14 mouse cellular contexts compared by ENCODE assay signal in the genomic region with DNA sequence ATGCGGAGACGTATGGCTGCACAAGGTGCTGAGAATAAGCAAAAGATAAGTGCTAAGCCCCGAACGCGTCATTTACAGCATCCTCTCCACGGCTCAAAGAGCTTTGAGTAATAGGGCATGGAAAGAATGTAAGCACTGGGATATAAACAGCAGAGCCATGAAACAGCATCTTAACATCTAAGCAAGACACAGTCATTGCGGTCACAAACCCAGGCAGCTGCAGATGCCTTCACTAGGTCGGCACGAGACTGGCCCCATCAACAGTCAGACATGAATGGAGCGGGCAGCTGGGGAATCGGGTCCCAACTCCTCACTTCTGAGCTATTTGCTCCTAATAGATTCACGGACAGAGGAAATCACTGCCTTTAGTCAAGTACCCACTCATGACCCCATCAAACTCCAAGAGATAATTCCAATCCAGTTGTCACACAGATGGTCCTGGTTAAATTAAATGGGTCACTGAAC.
DNase-seq lines count a peak whose midpoint lies in the region; ATAC-seq and TF ChIP-seq lines count a peak whose summit lies in the region.
"Had no signal": no experiment of that assay in that cellular context is flagged by ENCODE, and none has a peak within 500 bp of the region (broad histone marks: within the 10 kb centered on the region; RNA-seq: fewer than 3 reads in every experiment).

No protein-coding gene starts in this region.

- peaks cover 5% of the 10 kb centered on the region; the same call in 1 of the 2 replicates for H3K4me1 ChIP-seq in forebrain, embryonic 14.5 days (ENCODE audit: control insufficient read depth, insufficient read depth, low read length)
- H3K4me1 ChIP-seq in forebrain, embryonic 10.5 days: peaks cover 13% of the 10 kb centered on the region
- no peaks in the 10 kb centered on the region for H3K4me1 ChIP-seq in midbrain, embryonic 11.5 days (ENCODE audit: control insufficient read depth, insufficient read depth, low read length)
- peaks cover 15% of the 10 kb centered on the region for H3K4me1 ChIP-seq in midbrain, embryonic 10.5 days
- H3K4me1 ChIP-seq in hindbrain, postnatal 0 days (ENCODE audit: insufficient read depth, low read length): peaks cover 6% of the 10 kb centered on the region; the same call in 1 of the 2 replicates
- H3K4me1 ChIP-seq: liver, embryonic 12.5 days had no signal

- no peaks in the 10 kb centered on the region for H3K36me3 ChIP-seq in forebrain, embryonic 14.5 days (ENCODE audit: control insufficient read depth, insufficient read depth, low read length)
- no peaks in the 10 kb centered on the region for H3K36me3 ChIP-seq in forebrain, embryonic 10.5 days (replicated peaks)
- H3K36me3 ChIP-seq in midbrain, embryonic 11.5 days (ENCODE audit: control insufficient read depth, insufficient read depth, low read length): no peaks in the 10 kb centered on the region
- H3K36me3 ChIP-seq in midbrain, embryonic 10.5 days: no peaks in the 10 kb centered on the region
- H3K36me3 ChIP-seq in hindbrain, postnatal 0 days (ENCODE audit: insufficient read depth, low read length): no peaks in the 10 kb centered on the region
- H3K36me3 ChIP-seq: forebrain, embryonic 15.5 days; liver, embryonic 12.5 days; neural tube, embryonic 12.5 days had no signal

- no peak overlapping the region for H3K9ac ChIP-seq in forebrain, embryonic 14.5 days (ENCODE audit: low read length)
- no peak overlapping the region for H3K9ac ChIP-seq in midbrain, embryonic 11.5 days (ENCODE audit: low read length)
- H3K9ac ChIP-seq in hindbrain, postnatal 0 days (replicated peaks; ENCODE audit: low read length): no peak overlapping the region
- H3K9ac ChIP-seq: forebrain, embryonic 15.5 days; liver, embryonic 12.5 days; neural tube, embryonic 12.5 days had no signal

- H3K4me3 ChIP-seq in forebrain, embryonic 14.5 days (ENCODE audit: low read depth, low read length): no peak overlapping the region
- no peak overlapping the region for H3K4me3 ChIP-seq in forebrain, embryonic 10.5 days
- no peak overlapping the region for H3K4me3 ChIP-seq in midbrain, embryonic 11.5 days (ENCODE audit: low read depth, low read length)
- no peak overlapping the region for H3K4me3 ChIP-seq in midbrain, embryonic 10.5 days
- no peak overlapping the region for H3K4me3 ChIP-seq in hindbrain, postnatal 0 days (ENCODE audit: low read length)
- H3K4me3 ChIP-seq: forebrain, embryonic 15.5 days; liver, embryonic 12.5 days; neural tube, embryonic 12.5 days had no signal

- peak overlapping the region; percentile 44; the same call in 1 of the 2 replicates for H3K27ac ChIP-seq in forebrain, embryonic 14.5 days (ENCODE audit: low read depth, low read length)
- H3K27ac ChIP-seq in forebrain, embryonic 10.5 days: no peak overlapping the region
- no peak overlapping the region for H3K27ac ChIP-seq in midbrain, embryonic 11.5 days (ENCODE audit: low read depth, low read length)
- H3K27ac ChIP-seq in midbrain, embryonic 10.5 days (replicated peaks): no peak overlapping the region
- no peak overlapping the region for H3K27ac ChIP-seq in hindbrain, postnatal 0 days
- H3K27ac ChIP-seq: liver, embryonic 12.5 days; macrophage; neural tube, embryonic 12.5 days had no signal

- ATAC-seq in forebrain, embryonic 14.5 days: no peak
- ATAC-seq in midbrain, embryonic 11.5 days (ENCODE audit: low FRiP score): no peak
- ATAC-seq in hindbrain, postnatal 0 days: no peak
- ATAC-seq: liver, embryonic 12.5 days had no signal

- 70% methylated on average over 12 of the region's 12 CpGs for WGBS in forebrain, embryonic 14.5 days
- 73% methylated on average over 12 of the region's 12 CpGs for WGBS in forebrain, embryonic 10.5 days
- WGBS in midbrain, embryonic 11.5 days: 73% methylated on average over 12 of the region's 12 CpGs
- WGBS in midbrain, embryonic 10.5 days: 76% methylated on average over 12 of the region's 12 CpGs
- 44% methylated on average over 12 of the region's 12 CpGs for WGBS in hindbrain, postnatal 0 days

- H3K4me2 ChIP-seq in forebrain, embryonic 14.5 days (ENCODE audit: low read length): no peak overlapping the region
- no peak overlapping the region for H3K4me2 ChIP-seq in midbrain, embryonic 11.5 days
- no peak overlapping the region for H3K4me2 ChIP-seq in hindbrain, postnatal 0 days (ENCODE audit: low read depth, low read length)
- H3K4me2 ChIP-seq: forebrain, embryonic 15.5 days; liver, embryonic 12.5 days; neural tube, embryonic 12.5 days had no signal

- no peak for TF ChIP-seq CTCF in hindbrain, postnatal 0 days (IDR thresholded peaks at IDR 0.05; ENCODE audit: low read depth)

- H3K27me3 ChIP-seq in forebrain, embryonic 14.5 days (replicated peaks; ENCODE audit: control insufficient read depth, insufficient read depth, low read length): no peaks in the 10 kb centered on the region
- H3K27me3 ChIP-seq in forebrain, embryonic 10.5 days (ENCODE audit: poor library complexity, severe bottlenecking): no peaks in the 10 kb centered on the region
- no peaks in the 10 kb centered on the region for H3K27me3 ChIP-seq in midbrain, embryonic 11.5 days (ENCODE audit: control insufficient read depth, insufficient read depth, low read length)
- H3K27me3 ChIP-seq in midbrain, embryonic 10.5 days (ENCODE audit: low read depth, poor library complexity, severe bottlenecking): no peaks in the 10 kb centered on the region
- H3K27me3 ChIP-seq in hindbrain, postnatal 0 days (ENCODE audit: insufficient read depth, low read length): no peaks in the 10 kb centered on the region
- H3K27me3 ChIP-seq: forebrain, embryonic 15.5 days; liver, embryonic 12.5 days; neural tube, embryonic 12.5 days had no signal

- no peaks in the 10 kb centered on the region for H3K9me3 ChIP-seq in forebrain, embryonic 14.5 days (replicated peaks; ENCODE audit: control insufficient read depth, low read length)
- no peaks in the 10 kb centered on the region for H3K9me3 ChIP-seq in forebrain, embryonic 10.5 days
- H3K9me3 ChIP-seq in midbrain, embryonic 11.5 days (ENCODE audit: control insufficient read depth, low read length): no peaks in the 10 kb centered on the region
- H3K9me3 ChIP-seq in midbrain, embryonic 10.5 days (replicated peaks): no peaks in the 10 kb centered on the region
- no peaks in the 10 kb centered on the region for H3K9me3 ChIP-seq in hindbrain, postnatal 0 days (ENCODE audit: low read length)
- H3K9me3 ChIP-seq: forebrain, embryonic 15.5 days; liver, embryonic 12.5 days; neural tube, embryonic 12.5 days had no signal

- peak; percentile 4 for DNase-seq in forebrain, embryonic 14.5 days (ENCODE audit: low spot score)
- no peak for DNase-seq in forebrain, embryonic 10.5 days (ENCODE audit: extremely low spot score, low spot score)
- peak; percentile 33 for DNase-seq in midbrain, embryonic 11.5 days (ENCODE audit: low spot score, missing footprints)
- DNase-seq in midbrain, embryonic 10.5 days (ENCODE audit: low spot score): no peak
- peak; percentile 22 for DNase-seq in hindbrain, postnatal 0 days (ENCODE audit: low spot score)
- DNase-seq in retina, embryonic 14.5 days (ENCODE audit: low spot score): peak; percentile 63
- DNase-seq in lung, postnatal 10 days: no peak
- DNase-seq in layer of hippocampus, postnatal 25 days (ENCODE audit: extremely low spot score in 1 of 2, low spot score in 1 of 2): no peak
- DNase-seq: gastrocnemius, postnatal 36 days; thymus, postnatal 25 days had no signal

Comparison
In these comparisons a context has a peak if more than half of its experiments do, and no peak if none do; other contexts are left out.
1. DNase-seq: peak in forebrain, embryonic 14.5 days (single experiment), midbrain, embryonic 11.5 days (single experiment), hindbrain, postnatal 0 days (single experiment) and retina, embryonic 14.5 days (single experiment); none in forebrain, embryonic 10.5 days (single experiment), midbrain, embryonic 10.5 days (single experiment), lung, postnatal 10 days (single experiment) and layer of hippocampus, postnatal 25 days (0 of 2).